Mouse (Mus musculus) adrenal gland, adult (tissue): ENCODE measurements at regions not wholly inside any gene's neighbourhood (a gene's known extent, or its start where the extent isn't known, plus 50 kb on each side); places are given as distances from the start of the nearest gene placed in this dataset.
A peak's percentile ranks its signal among the peaks of the same experiment; 100 is the strongest.

Experiments
- DNase-seq, 2 experiments: peaks; one replicate each; pipeline ENCODE4 v3.0.0; 2022 to 2023; ENCODE audit warnings: low spot score in 1 of 2; ENCODE audit not compliant: inconsistent age in 2 of 2

DNA sequence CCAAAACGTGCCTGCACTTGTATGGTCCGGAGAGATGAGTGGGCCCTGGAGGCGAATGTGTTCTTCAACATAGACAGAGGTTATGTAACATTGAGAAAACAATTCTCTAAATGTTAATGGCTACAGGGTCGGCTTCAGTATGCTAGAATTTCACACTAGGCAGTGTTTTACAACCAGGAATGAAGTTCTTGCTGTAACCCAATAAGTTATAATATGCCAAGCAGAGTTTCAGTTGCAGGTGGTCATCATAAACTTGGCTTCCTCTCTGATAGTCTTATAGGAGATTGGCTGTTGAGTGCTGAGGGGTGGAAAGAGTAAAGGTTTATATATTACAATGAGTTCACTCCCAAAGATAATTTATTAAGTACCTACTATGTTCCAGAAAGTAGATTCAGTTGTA is 64.8 kb upstream of the Cenpw start:
- DNase-seq = no peak

- peak; percentile 7 to 70 for DNase-seq
These were observed 59.4 kb upstream of the Cenpw start for GRCm38 (mm10) chr10:30259716-30260115.

GRCm38 (mm10) chr10:30257889-30258288 is 57.5 kb upstream of the Cenpw start:
- DNase-seq = no peak
